ENCODE assay signal across 9 mouse cellular contexts in genomic region chr15:101519792-101520191, GRCm38 (mm10). TPM values are rescaled to one million over a fixed set of nuclear protein-coding genes. Genes with fewer than 3 reads are reported as not detected.
DNase-seq lines count a peak whose midpoint lies in the region; ATAC-seq lines count a peak whose summit lies in the region.
"Had no signal": no experiment of that assay in that cellular context is flagged by ENCODE, and none has a peak within 500 bp of the region (broad histone marks: within the 10 kb centered on the region; RNA-seq: fewer than 3 reads in every experiment).

No protein-coding gene starts in this region.

- H3K27me3 ChIP-seq in kidney, embryonic 16.5 days (ENCODE audit: insufficient read depth, low read length): no peaks in the 10 kb centered on the region
- no peaks in the 10 kb centered on the region for H3K27me3 ChIP-seq in limb, embryonic 10.5 days (ENCODE audit: low read depth, poor library complexity, severe bottlenecking)

- WGBS in kidney, embryonic 16.5 days: 18% methylated on average over 2 of the region's 2 CpGs
- 17% methylated on average over 2 of the region's 2 CpGs for WGBS in limb, embryonic 10.5 days

- no peaks in the 10 kb centered on the region for H3K4me1 ChIP-seq in kidney, embryonic 16.5 days (ENCODE audit: insufficient read depth, low read length)
- H3K4me1 ChIP-seq in limb, embryonic 10.5 days: no peaks in the 10 kb centered on the region

- H3K4me2 ChIP-seq in kidney, embryonic 16.5 days (replicated peaks; ENCODE audit: low read depth, low read length): no peak overlapping the region

- peak; percentile 52 for DNase-seq in kidney, adult 11 months
- peak; percentile 50 for DNase-seq in adrenal gland, adult 8-10 months
- DNase-seq in embryo, embryonic 11.5 days (ENCODE audit: low read depth, low spot score): peak; percentile 64
- DNase-seq in hindlimb bud, embryonic 11.5 days (ENCODE audit: extremely low spot score, low read depth, low spot score): peak; percentile 24
- DNase-seq in limb, embryonic 10.5 days (ENCODE audit: low spot score): peak; percentile 84
- DNase-seq in retina, postnatal 1 day: peak; percentile 82

- no peak overlapping the region for H3K4me3 ChIP-seq in kidney, embryonic 16.5 days (ENCODE audit: low read length)
- no peak overlapping the region for H3K4me3 ChIP-seq in limb, embryonic 10.5 days
- H3K4me3 ChIP-seq: erythroblast, embryonic 14.5 days had no signal

- ATAC-seq in kidney, embryonic 16.5 days (ENCODE audit: low FRiP score, low TSS enrichment): no peak
- ATAC-seq in megakaryocyte, adult 5-6 weeks (ENCODE audit: poor library complexity, severe bottlenecking): no peak

- H3K27ac ChIP-seq in kidney, embryonic 16.5 days (ENCODE audit: low read length): no peak overlapping the region
- H3K27ac ChIP-seq in limb, embryonic 10.5 days: no peak overlapping the region

- no peak overlapping the region for H3K9ac ChIP-seq in kidney, embryonic 16.5 days (replicated peaks; ENCODE audit: low read length)

- H3K36me3 ChIP-seq in kidney, embryonic 16.5 days (ENCODE audit: insufficient read depth, low read length): no peaks in the 10 kb centered on the region
- H3K36me3 ChIP-seq in limb, embryonic 10.5 days: no peaks in the 10 kb centered on the region

- 0 out of 2 replicates have a peak, but pooled peaks cover 3% of the 10 kb centered on the region for H3K9me3 ChIP-seq in kidney, embryonic 16.5 days (ENCODE audit: low read length)
- no peaks in the 10 kb centered on the region for H3K9me3 ChIP-seq in limb, embryonic 10.5 days (replicated peaks)

RNA-seq across cellular contexts. Expression of gene Gm49425, which starts 2.7 kb away (rescaled TPM):
- polyA plus RNA-seq in kidney, embryonic 16.5 days (2015; fragmentation: Nextera tagmentation; extraction: Ambion mirVana): not detected in 2 replicates
- not detected for total RNA-seq in adrenal gland, adult 8-10 months (2022)
- not detected in 2 replicates for polyA plus RNA-seq in limb, embryonic 10.5 days (2016; fragmentation: Nextera tagmentation; extraction: Ambion mirVana)
- total RNA-seq in megakaryocyte, adult 5-6 weeks (2015): not detected in 2 replicates
- not detected in 2 replicates for total RNA-seq in megakaryocyte, adult 5-6 weeks (2017)
- polyA plus RNA-seq: erythroblast, embryonic 14.5 days had no signal

RNA-seq across cellular contexts. Expression of gene Krt84, which starts 12.8 kb away (rescaled TPM):
- not detected in 2 replicates for polyA plus RNA-seq in kidney, embryonic 16.5 days (2015; fragmentation: Nextera tagmentation; extraction: Ambion mirVana)
- not detected for total RNA-seq in adrenal gland, adult 8-10 months (2022)
- polyA plus RNA-seq in limb, embryonic 10.5 days (2016; fragmentation: Nextera tagmentation; extraction: Ambion mirVana): not detected in 2 replicates
- not detected in 2 replicates for total RNA-seq in megakaryocyte, adult 5-6 weeks (2015)
- total RNA-seq in megakaryocyte, adult 5-6 weeks (2017): not detected in 2 replicates
- polyA plus RNA-seq: erythroblast, embryonic 14.5 days had no signal

RNA-seq across cellular contexts. Expression of gene Krt83, which starts 28.5 kb away (rescaled TPM):
- polyA plus RNA-seq in kidney, embryonic 16.5 days (2015; fragmentation: Nextera tagmentation; extraction: Ambion mirVana): not detected in 2 replicates
- total RNA-seq in adrenal gland, adult 8-10 months (2022): not detected
- polyA plus RNA-seq in limb, embryonic 10.5 days (2016; fragmentation: Nextera tagmentation; extraction: Ambion mirVana): not detected in 2 replicates
- total RNA-seq in megakaryocyte, adult 5-6 weeks (2015): 1.5 and 2.5 TPM in 2 replicates
- 0.73 and 1.1 TPM in 2 replicates for total RNA-seq in megakaryocyte, adult 5-6 weeks (2017)
- polyA plus RNA-seq: erythroblast, embryonic 14.5 days had no signal

RNA-seq across cellular contexts. Expression of gene Krt82, which starts 30.7 kb away (rescaled TPM):
- not detected in 2 replicates for polyA plus RNA-seq in kidney, embryonic 16.5 days (2015; fragmentation: Nextera tagmentation; extraction: Ambion mirVana)
- not detected for total RNA-seq in adrenal gland, adult 8-10 months (2022)
- not detected in 2 replicates for polyA plus RNA-seq in limb, embryonic 10.5 days (2016; fragmentation: Nextera tagmentation; extraction: Ambion mirVana)
- not detected in 2 replicates for total RNA-seq in megakaryocyte, adult 5-6 weeks (2015)
- total RNA-seq in megakaryocyte, adult 5-6 weeks (2017): not detected in 2 replicates
- polyA plus RNA-seq: erythroblast, embryonic 14.5 days had no signal

RNA-seq across cellular contexts. Expression of gene Krt90, which starts 43.0 kb away (rescaled TPM):
- 0.10 and 0.15 TPM in 2 replicates for polyA plus RNA-seq in kidney, embryonic 16.5 days (2015; fragmentation: Nextera tagmentation; extraction: Ambion mirVana)
- total RNA-seq in adrenal gland, adult 8-10 months (2022): not detected
- 0.08 and 0.31 TPM in 2 replicates for polyA plus RNA-seq in limb, embryonic 10.5 days (2016; fragmentation: Nextera tagmentation; extraction: Ambion mirVana)
- not detected in 2 replicates for total RNA-seq in megakaryocyte, adult 5-6 weeks (2015)
- not detected in 2 replicates for total RNA-seq in megakaryocyte, adult 5-6 weeks (2017)
- polyA plus RNA-seq: erythroblast, embryonic 14.5 days had no signal

Comparison
In these comparisons a context has a peak if more than half of its experiments do, and no peak if none do; other contexts are left out.
1. DNase-seq: peak in every context shown above with its lines; median percentile 84 in limb, embryonic 10.5 days; 82 in retina, postnatal 1 day; 64 in embryo, embryonic 11.5 days; 52 in kidney, adult 11 months; 50 in adrenal gland, adult 8-10 months; 24 in hindlimb bud, embryonic 11.5 days.